Comparison of ENCODE assay signal across 10 mouse cellular contexts in genomic region chr7:3574216-3574615, GRCm38 (mm10). TPM values are rescaled to one million over a fixed set of nuclear protein-coding genes. Genes with fewer than 3 reads are reported as not detected.
A peak's percentile ranks its signal among the peaks of the same experiment; 100 is the strongest.
DNase-seq lines count a peak whose midpoint lies in the region.
"Had no signal": no experiment of that assay in that cellular context is flagged by ENCODE, and none has a peak within 500 bp of the region (broad histone marks: within the 10 kb centered on the region; RNA-seq: fewer than 3 reads in every experiment).

No protein-coding gene starts in this region.

- peak; percentile 11 to 41 for DNase-seq in adrenal gland, postnatal 36 days
- DNase-seq in adrenal gland, adult 18-20 months (ENCODE audit: low spot score in 2 of 2), result no peak
- DNase-seq in right cerebral cortex, adult 18-20 months, result peak; percentile 38
- no peak for DNase-seq in right cerebral cortex, postnatal 36 days (ENCODE audit: low spot score in 2 of 2)
- DNase-seq in layer of hippocampus, postnatal 10 days (ENCODE audit: low spot score in 2 of 2), result peak; percentile 20 to 50
- no peak for DNase-seq in lung, postnatal 25 days (ENCODE audit: low spot score)
- no peak for DNase-seq in gastrocnemius, adult 18-20 months (ENCODE audit: low spot score)
- no peak for DNase-seq in urinary bladder, postnatal 10 days (ENCODE audit: low spot score)
- DNase-seq: cerebellum, adult 8-10 months; gastrocnemius, postnatal 14 days had no signal

RNA-seq across cellular contexts. Expression of gene Oscar, which starts 41.7 kb away (rescaled TPM):
- total RNA-seq in adrenal gland, postnatal 36 days (2021), result not detected
- total RNA-seq in adrenal gland, adult 18-20 months (2021), result under 1 TPM; 0.22 to 0.30 TPM
- total RNA-seq in layer of hippocampus, postnatal 10 days (2021), result 1 to 10 TPM in 1 of 2 experiments, under 1 TPM in 1; 0.74 to 1.2 TPM
- not detected for total RNA-seq in gastrocnemius, adult 18-20 months (2021)

RNA-seq across cellular contexts. Expression of gene Ndufa3, which starts 43.0 kb away (rescaled TPM):
- total RNA-seq in adrenal gland, postnatal 36 days (2021), result 100 to 1,000 TPM; 710 to 713 TPM
- 100 to 1,000 TPM; 743 to 913 TPM for total RNA-seq in adrenal gland, adult 18-20 months (2021)
- total RNA-seq in layer of hippocampus, postnatal 10 days (2021), result 100 to 1,000 TPM; 531 to 596 TPM
- 1,000 to 10,000 TPM; 1,020 to 1,031 TPM for total RNA-seq in gastrocnemius, adult 18-20 months (2021)

RNA-seq across cellular contexts. Expression of gene Tfpt, which starts 55.5 kb away (rescaled TPM):
- total RNA-seq in adrenal gland, postnatal 36 days (2021), result 10 to 100 TPM; 26.3 to 29.6 TPM
- total RNA-seq in adrenal gland, adult 18-20 months (2021), result 10 to 100 TPM; 19.0 to 27.7 TPM
- total RNA-seq in layer of hippocampus, postnatal 10 days (2021), result 10 to 100 TPM; 34.4 to 42.6 TPM
- 10 to 100 TPM; 14.9 to 16.0 TPM for total RNA-seq in gastrocnemius, adult 18-20 months (2021)

RNA-seq across cellular contexts. Expression of gene Prpf31, which starts 55.6 kb away (rescaled TPM):
- total RNA-seq in adrenal gland, postnatal 36 days (2021), result 10 to 100 TPM; 44.8 to 49.5 TPM
- total RNA-seq in adrenal gland, adult 18-20 months (2021), result 10 to 100 TPM; 34.4 to 37.6 TPM
- 10 to 100 TPM; 59.7 to 59.9 TPM for total RNA-seq in layer of hippocampus, postnatal 10 days (2021)
- total RNA-seq in gastrocnemius, adult 18-20 months (2021), result 10 to 100 TPM; 21.9 to 22.1 TPM

Comparison
In these comparisons a context has a peak if more than half of its experiments do, and no peak if none do; other contexts are left out.
1. DNase-seq: peak in adrenal gland, postnatal 36 days (2 of 2), right cerebral cortex, adult 18-20 months (single experiment) and layer of hippocampus, postnatal 10 days (2 of 2); none in adrenal gland, adult 18-20 months (0 of 2), right cerebral cortex, postnatal 36 days (0 of 2), lung, postnatal 25 days (single experiment), gastrocnemius, adult 18-20 months (single experiment) and urinary bladder, postnatal 10 days (single experiment).